Mouse (Mus musculus): ENCODE data around the gene Tob2. TPM values are rescaled to one million over a fixed set of nuclear protein-coding genes. Genes with fewer than 3 reads are reported as not detected.

Tob2 gene
- polyA plus RNA-seq, 1 experiment, result not detected

- Histone ChIP-seq H3K4me3 (ENCODE audit: insufficient read depth, low read depth, low read length) (peak overlapping the region; percentile 75), H3K27ac (ENCODE audit: insufficient read depth, low read depth, low read length) (peak overlapping the region; percentile 74), H3K4me1 (ENCODE audit: control insufficient read depth, insufficient read depth, low read length) (peaks cover 18% of the 10 kb centered on the region)
- TF ChIP-seq CTCF (IDR thresholded peaks at IDR 0.05; ENCODE audit: insufficient read depth, low read depth, low read length) (no peak), POLR2A (IDR thresholded peaks at IDR 0.05; ENCODE audit: insufficient read depth, low read depth, low read length) (no peak)
- WGBS, result under 1% methylated on average over 26 of the region's 26 CpGs
Measured at GRCm38 (mm10) chr15:81811599-81811996, 47.0 kb downstream of the Tob2 start.

GRCm38 (mm10) chr15:81810671-81811598 is 47.7 kb downstream of the Tob2 start:
- Histone ChIP-seq H3K27ac (ENCODE audit: insufficient read depth, low read depth, low read length) (peak overlapping the region; percentile 98), H3K4me1 (ENCODE audit: control insufficient read depth, insufficient read depth, low read length) (peaks cover 18% of the 10 kb centered on the region), H3K4me3 (ENCODE audit: insufficient read depth, low read depth, low read length) (peak overlapping the region; percentile 75)
- under 1% methylated on average over 89 of the region's 89 CpGs for WGBS
- TF ChIP-seq CTCF (IDR thresholded peaks at IDR 0.05; ENCODE audit: insufficient read depth, low read depth, low read length), result no peak
- TF ChIP-seq POLR2A (IDR thresholded peaks at IDR 0.05; ENCODE audit: insufficient read depth, low read depth, low read length), result peak; percentile 54; the same call in 1 of the 2 replicates

GRCm38 (mm10) chr15:81810150-81810549 is 48.4 kb downstream of the Tob2 start:
- Histone ChIP-seq H3K4me3 (ENCODE audit: insufficient read depth, low read depth, low read length) (peak overlapping the region; percentile 68), H3K4me1 (ENCODE audit: control insufficient read depth, insufficient read depth, low read length) (peaks cover 16% of the 10 kb centered on the region), H3K27ac (ENCODE audit: insufficient read depth, low read depth, low read length) (peak overlapping the region; percentile 98)
- WGBS, result under 1% methylated on average over 10 of the region's 10 CpGs
- TF ChIP-seq POLR2A (IDR thresholded peaks at IDR 0.05; ENCODE audit: insufficient read depth, low read depth, low read length), result no peak
- TF ChIP-seq CTCF (IDR thresholded peaks at IDR 0.05; ENCODE audit: insufficient read depth, low read depth, low read length), result no peak

- H3K27ac ChIP-seq (ENCODE audit: insufficient read depth, low read depth, low read length), result peak overlapping the region; percentile 98
- H3K4me1 ChIP-seq (ENCODE audit: control insufficient read depth, insufficient read depth, low read length), result peaks cover 14% of the 10 kb centered on the region
- TF ChIP-seq POLR2A (IDR thresholded peaks at IDR 0.05; ENCODE audit: insufficient read depth, low read depth, low read length), result no peak
- TF ChIP-seq CTCF (IDR thresholded peaks at IDR 0.05; ENCODE audit: insufficient read depth, low read depth, low read length), result no peak
- 25% methylated on average over 1 of the region's 1 CpGs for WGBS
- no peak overlapping the region for H3K4me3 ChIP-seq (ENCODE audit: insufficient read depth, low read depth, low read length)
Measured at GRCm38 (mm10) chr15:81809550-81809949, 49.0 kb downstream of the Tob2 start.

GRCm38 (mm10) chr15:81808799-81809198 is 49.8 kb downstream of the Tob2 start:
- TF ChIP-seq POLR2A (IDR thresholded peaks at IDR 0.05; ENCODE audit: insufficient read depth, low read depth, low read length) (no peak), CTCF (IDR thresholded peaks at IDR 0.05; ENCODE audit: insufficient read depth, low read depth, low read length) (no peak)

GRCm38 (mm10) chr15:81806621-81807404 is 51.8 kb downstream of the Tob2 start:
- Histone ChIP-seq H3K4me3 (ENCODE audit: insufficient read depth, low read depth, low read length) (no peak overlapping the region), H3K27ac (ENCODE audit: insufficient read depth, low read depth, low read length) (no peak overlapping the region), H3K4me1 (ENCODE audit: control insufficient read depth, insufficient read depth, low read length) (peaks cover 17% of the 10 kb centered on the region; the same call in 1 of the 2 replicates)
- TF ChIP-seq CTCF (IDR thresholded peaks at IDR 0.05; ENCODE audit: insufficient read depth, low read depth, low read length), result no peak
- TF ChIP-seq POLR2A (IDR thresholded peaks at IDR 0.05; ENCODE audit: insufficient read depth, low read depth, low read length), result no peak
- 84% methylated on average over 4 of the region's 4 CpGs for WGBS

More at GRCm38 (mm10) chr15:81808799-81809198, 49.8 kb downstream of the Tob2 start:
- H3K4me3 ChIP-seq (ENCODE audit: insufficient read depth, low read depth, low read length), result no peak overlapping the region
- peaks cover 11% of the 10 kb centered on the region for H3K4me1 ChIP-seq (ENCODE audit: control insufficient read depth, insufficient read depth, low read length)
- 81% methylated on average over 2 of the region's 2 CpGs for WGBS
- H3K27ac ChIP-seq (ENCODE audit: insufficient read depth, low read depth, low read length), result peak overlapping the region; percentile 3; the same call in 1 of the 2 replicates

- 62% methylated on average over 6 of the region's 6 CpGs for WGBS
- Histone ChIP-seq H3K4me1 (ENCODE audit: control insufficient read depth, insufficient read depth, low read length) (peaks cover 22% of the 10 kb centered on the region), H3K27ac (ENCODE audit: insufficient read depth, low read depth, low read length) (0 out of 2 replicates have a peak overlapping the region, but pooled peaks have one; percentile 2), H3K4me3 (ENCODE audit: insufficient read depth, low read depth, low read length) (no peak overlapping the region)
- TF ChIP-seq CTCF (IDR thresholded peaks at IDR 0.05; ENCODE audit: insufficient read depth, low read depth, low read length), result no peak
- TF ChIP-seq POLR2A (IDR thresholded peaks at IDR 0.05; ENCODE audit: insufficient read depth, low read depth, low read length), result no peak
Measured at GRCm38 (mm10) chr15:81805624-81806023, 53.0 kb downstream of the Tob2 start.

GRCm38 (mm10) chr15:81804883-81805282 is 53.7 kb downstream of the Tob2 start:
- TF ChIP-seq CTCF (IDR thresholded peaks at IDR 0.05; ENCODE audit: insufficient read depth, low read depth, low read length), result no peak
- TF ChIP-seq POLR2A (IDR thresholded peaks at IDR 0.05; ENCODE audit: insufficient read depth, low read depth, low read length), result no peak
- no peak overlapping the region for H3K4me3 ChIP-seq (ENCODE audit: insufficient read depth, low read depth, low read length)
- 60% methylated on average over 3 of the region's 3 CpGs for WGBS
- peaks cover 22% of the 10 kb centered on the region for H3K4me1 ChIP-seq (ENCODE audit: control insufficient read depth, insufficient read depth, low read length)
- H3K27ac ChIP-seq (ENCODE audit: insufficient read depth, low read depth, low read length), result no peak overlapping the region
